Comparison of ENCODE assay signal across 9 mouse cellular contexts in genomic region chr11:75458169-75458568, GRCm38 (mm10). TPM values are rescaled to one million over a fixed set of nuclear protein-coding genes. Genes with fewer than 3 reads are reported as not detected.
A peak's percentile ranks its signal among the peaks of the same experiment; 100 is the strongest.
DNase-seq lines count a peak whose midpoint lies in the region; ATAC-seq and TF ChIP-seq lines count a peak whose summit lies in the region.
"Had no signal": no experiment of that assay in that cellular context is flagged by ENCODE, and none has a peak within 500 bp of the region (broad histone marks: within the 10 kb centered on the region; RNA-seq: fewer than 3 reads in every experiment).

No protein-coding gene starts in this region.

- DNase-seq in heart, embryonic 10.5 days (ENCODE audit: low spot score) = peak; percentile 75
- DNase-seq in A20 (ENCODE audit: low read depth, low spot score) (peak; percentile 88), NIH3T3 (ENCODE audit: low read depth) (peak; percentile 81)
- peak; percentile 55 for DNase-seq in heart, postnatal 4 days
- DNase-seq in T-cell, adult 2 months (ENCODE audit: low spot score) = no peak
- no peak for DNase-seq in urinary bladder, postnatal 4 days (ENCODE audit: low spot score in 2 of 2)

- H3K4me3 ChIP-seq in heart, embryonic 10.5 days = no peak overlapping the region
- no peak overlapping the region for H3K4me3 ChIP-seq in heart, embryonic 12.5 days
- peak overlapping the region; percentile 98 for H3K4me3 ChIP-seq in myocyte
- H3K4me3 ChIP-seq: embryonic facial prominence, embryonic 15.5 days had no signal

- no peak for TF ChIP-seq POLR2A in myocyte (IDR thresholded peaks at IDR 0.05; ENCODE audit: insufficient read length, low read depth)

- no peaks in the 10 kb centered on the region for H3K27me3 ChIP-seq in heart, embryonic 10.5 days (ENCODE audit: insufficient read depth, poor library complexity, severe bottlenecking)
- H3K27me3 ChIP-seq in heart, embryonic 12.5 days (replicated peaks) = no peaks in the 10 kb centered on the region
- H3K27me3 ChIP-seq in myocyte (ENCODE audit: control insufficient read depth, insufficient read depth, insufficient read length) = no peaks in the 10 kb centered on the region
- H3K27me3 ChIP-seq: embryonic facial prominence, embryonic 15.5 days had no signal

- H3K9me3 ChIP-seq in heart, embryonic 10.5 days = no peaks in the 10 kb centered on the region
- no peaks in the 10 kb centered on the region for H3K9me3 ChIP-seq in heart, embryonic 12.5 days (replicated peaks)
- H3K9me3 ChIP-seq: embryonic facial prominence, embryonic 15.5 days had no signal

- H3K79me2 ChIP-seq in myocyte (ENCODE audit: control insufficient read depth, insufficient read depth) = peaks cover 23% of the 10 kb centered on the region

- ATAC-seq in heart, embryonic 12.5 days (ENCODE audit: insufficient number of reproducible peaks, low FRiP score) = no peak

- 0 out of 2 replicates have a peak overlapping the region, but pooled peaks have one; percentile 22 for H3K27ac ChIP-seq in heart, embryonic 10.5 days
- H3K27ac ChIP-seq in heart, embryonic 12.5 days (ENCODE audit: poor library complexity, severe bottlenecking) = no peak overlapping the region
- H3K27ac ChIP-seq: embryonic facial prominence, embryonic 15.5 days had no signal

- peaks cover 61% of the 10 kb centered on the region for H3K4me1 ChIP-seq in heart, embryonic 10.5 days
- H3K4me1 ChIP-seq in heart, embryonic 12.5 days (replicated peaks) = peaks cover 46% of the 10 kb centered on the region

- WGBS in heart, embryonic 10.5 days = 14% methylated on average over 3 of the region's 3 CpGs
- WGBS in heart, embryonic 12.5 days = 9% methylated on average over 3 of the region's 3 CpGs

- no peak overlapping the region for H3K4me2 ChIP-seq in heart, embryonic 12.5 days
- H3K4me2 ChIP-seq in myocyte (ENCODE audit: low read depth) = peak overlapping the region; percentile 80
- H3K4me2 ChIP-seq: embryonic facial prominence, embryonic 15.5 days had no signal

- H3K9ac ChIP-seq in heart, embryonic 12.5 days = no peak overlapping the region
- H3K9ac ChIP-seq: embryonic facial prominence, embryonic 15.5 days had no signal

- no peaks in the 10 kb centered on the region for H3K36me3 ChIP-seq in heart, embryonic 10.5 days
- no peaks in the 10 kb centered on the region for H3K36me3 ChIP-seq in heart, embryonic 12.5 days
- H3K36me3 ChIP-seq in myocyte (ENCODE audit: control insufficient read depth, insufficient read depth) = no peaks in the 10 kb centered on the region
- H3K36me3 ChIP-seq: embryonic facial prominence, embryonic 15.5 days had no signal

- no peak overlapping the region for H3ac ChIP-seq in myocyte (ENCODE audit: control insufficient read depth, insufficient read length)

TF ChIP-seq in myocyte, 11 proteins besides CTCF, POLR2A, EP300 and RAD21:
- TF ChIP-seq REST (IDR thresholded peaks at IDR 0.05; ENCODE audit: insufficient read depth, insufficient read length) (no peak), TCF3 (IDR thresholded peaks at IDR 0.05; ENCODE audit: insufficient read length, low read depth) (no peak), POLR2AphosphoS2 (IDR thresholded peaks at IDR 0.05; ENCODE audit: insufficient read length, low read depth) (no peak), USF1 (IDR thresholded peaks at IDR 0.05; ENCODE audit: low read depth) (no peak), TCF12 (IDR thresholded peaks at IDR 0.05; ENCODE audit: insufficient read depth, poor library complexity, severe bottlenecking) (no peak), SRF (IDR thresholded peaks at IDR 0.05; ENCODE audit: control insufficient read depth, insufficient read length, low read depth) (no peak), E2F4 (IDR thresholded peaks at IDR 0.05; ENCODE audit: insufficient read depth) (no peak), MYOG (IDR thresholded peaks at IDR 0.05; ENCODE audit: control insufficient read depth in 1 of 3, insufficient read depth in 1 of 3, insufficient read length in 2 of 3, low read depth in 2 of 3) (no peak), MAX (IDR thresholded peaks at IDR 0.05; ENCODE audit: low read depth) (no peak)

RNA-seq across cellular contexts. Expression of gene Tlcd2, which starts 3.3 kb away (rescaled TPM):
- 12.8 and 21.3 TPM in 2 replicates for polyA plus RNA-seq in heart, embryonic 10.5 days (2016; fragmentation: Nextera tagmentation; extraction: Ambion mirVana)
- 12.7 and 13.1 TPM in 2 replicates for polyA plus RNA-seq in heart, embryonic 12.5 days (2016; fragmentation: Nextera tagmentation; extraction: Ambion mirVana)
- total RNA-seq in heart, postnatal 4 days (2021) = 1 to 10 TPM; 6.1 to 6.7 TPM
- polyA plus RNA-seq in myocyte (2012; fragmentation: generic; extraction: Trizol) = 2.9 TPM

RNA-seq across cellular contexts. Expression of gene Wdr81, which starts 3.7 kb away (rescaled TPM):
- polyA plus RNA-seq in heart, embryonic 10.5 days (2016; fragmentation: Nextera tagmentation; extraction: Ambion mirVana) = 6.9 and 7.6 TPM in 2 replicates
- 5.6 and 5.7 TPM in 2 replicates for polyA plus RNA-seq in heart, embryonic 12.5 days (2016; fragmentation: Nextera tagmentation; extraction: Ambion mirVana)
- total RNA-seq in heart, postnatal 4 days (2021) = 1 to 10 TPM; 5.2 to 6.0 TPM
- 17.3 TPM for polyA plus RNA-seq in myocyte (2012; fragmentation: generic; extraction: Trizol)

RNA-seq across cellular contexts. Expression of gene Serpinf2, which starts 18.8 kb away (rescaled TPM):
- 3.6 and 98.2 TPM in 2 replicates for polyA plus RNA-seq in heart, embryonic 10.5 days (2016; fragmentation: Nextera tagmentation; extraction: Ambion mirVana)
- 0.86 and 6.4 TPM in 2 replicates for polyA plus RNA-seq in heart, embryonic 12.5 days (2016; fragmentation: Nextera tagmentation; extraction: Ambion mirVana)
- total RNA-seq in heart, postnatal 4 days (2021) = under 1 TPM in 1 of 2 experiments, not detected in 1; 0.11 TPM
- 0.06 TPM for polyA plus RNA-seq in myocyte (2012; fragmentation: generic; extraction: Trizol)

RNA-seq across cellular contexts. Expression of gene Prpf8, which starts 28.4 kb away (rescaled TPM):
- 49.2 and 53.7 TPM in 2 replicates for polyA plus RNA-seq in heart, embryonic 10.5 days (2016; fragmentation: Nextera tagmentation; extraction: Ambion mirVana)
- 41.3 and 42.7 TPM in 2 replicates for polyA plus RNA-seq in heart, embryonic 12.5 days (2016; fragmentation: Nextera tagmentation; extraction: Ambion mirVana)
- 100 to 1,000 TPM; 113 to 115 TPM for total RNA-seq in heart, postnatal 4 days (2021)
- polyA plus RNA-seq in myocyte (2012; fragmentation: generic; extraction: Trizol) = 93.0 TPM

RNA-seq across cellular contexts. Expression of gene Serpinf1, which starts 35.7 kb away (rescaled TPM):
- polyA plus RNA-seq in heart, embryonic 10.5 days (2016; fragmentation: Nextera tagmentation; extraction: Ambion mirVana) = 53.6 and 168 TPM in 2 replicates
- polyA plus RNA-seq in heart, embryonic 12.5 days (2016; fragmentation: Nextera tagmentation; extraction: Ambion mirVana) = 39.6 and 39.7 TPM in 2 replicates
- total RNA-seq in heart, postnatal 4 days (2021) = 10 to 100 TPM; 12.7 to 16.9 TPM
- 911 TPM for polyA plus RNA-seq in myocyte (2012; fragmentation: generic; extraction: Trizol)

Comparison
In these comparisons a context has a peak if more than half of its experiments do, and no peak if none do; other contexts are left out.
1. DNase-seq: peak in heart, embryonic 10.5 days (single experiment), A20 (single experiment), NIH3T3 (single experiment) and heart, postnatal 4 days (single experiment); none in T-cell, adult 2 months (single experiment) and urinary bladder, postnatal 4 days (0 of 2).